Mouse (Mus musculus): ENCODE measurements at regions not wholly inside any gene's neighbourhood (a gene's known extent, or its start where the extent isn't known, plus 50 kb on each side); places are given as distances from the start of the nearest gene placed in this dataset.

DNA sequence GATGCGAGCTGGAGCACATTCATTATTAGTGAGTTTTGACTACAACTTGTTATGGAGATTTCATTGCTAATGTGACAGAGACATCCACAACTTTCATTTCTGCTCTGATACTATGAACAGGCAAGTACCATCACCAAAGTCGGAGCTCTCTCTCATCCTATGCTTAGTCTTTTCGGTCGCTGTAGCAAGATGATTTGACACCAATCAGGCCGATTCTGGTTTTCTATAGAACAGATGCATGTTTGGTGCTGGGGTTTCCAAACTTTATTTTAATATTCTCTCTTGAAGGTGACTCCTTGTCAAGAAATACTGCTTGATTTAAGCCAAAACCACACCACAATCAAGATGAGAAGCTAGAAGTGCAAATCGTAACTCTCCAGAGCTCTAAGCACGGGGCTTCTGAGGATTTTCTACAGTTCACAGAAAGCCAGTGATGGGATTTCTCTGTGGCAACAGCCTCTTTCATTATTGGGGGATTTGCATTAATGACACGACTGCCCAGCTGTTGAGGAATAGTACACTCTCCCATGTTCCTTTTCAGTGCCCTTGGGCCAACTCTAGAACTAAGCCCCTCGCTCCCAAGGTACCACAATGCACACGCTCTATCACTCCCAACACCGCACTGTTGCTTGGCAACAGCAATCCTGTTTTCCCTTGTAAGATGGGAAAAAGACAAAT, 434.5 kb downstream of the Gm16223 start:
- TF ChIP-seq EP300 (IDR thresholded peaks at IDR 0.05; ENCODE audit: low read depth) (no peak), CTCF (IDR thresholded peaks at IDR 0.05; ENCODE audit: low read depth) (no peak)
